In the genomic region with DNA sequence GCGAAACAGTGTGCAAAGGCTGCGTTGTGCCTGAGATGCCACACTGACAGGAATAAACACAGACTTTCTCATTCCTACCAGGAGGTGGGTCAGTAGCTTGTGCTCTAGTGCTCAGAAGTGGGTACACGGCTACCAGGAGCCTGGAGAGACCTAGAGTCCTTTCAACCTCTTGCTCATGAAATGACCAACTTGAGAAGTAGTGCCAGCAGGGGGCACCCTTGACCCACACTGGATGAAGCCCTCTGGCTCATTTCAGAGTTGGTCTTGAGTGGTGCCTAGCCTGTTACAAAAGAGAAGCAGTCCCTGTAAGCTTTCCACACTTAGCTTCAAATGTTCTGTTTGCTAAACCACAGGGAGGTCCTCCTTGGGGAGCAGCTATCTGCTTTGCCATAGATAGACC, we compare ENCODE assay signal across 8 mouse cellular contexts. TPM values are rescaled to one million over a fixed set of nuclear protein-coding genes. Genes with fewer than 3 reads are reported as not detected.
DNase-seq lines count a peak whose midpoint lies in the region; ATAC-seq and TF ChIP-seq lines count a peak whose summit lies in the region.

No protein-coding gene starts in this region.

- H3K4me3 ChIP-seq in MEL (ENCODE audit: control insufficient read depth in 1 of 2, insufficient read depth in 1 of 2, low read depth in 2 of 2, low read length in 2 of 2): no peak overlapping the region
- H3K4me3 ChIP-seq in forebrain, embryonic 16.5 days (replicated peaks; ENCODE audit: low read length): no peak overlapping the region
- H3K4me3 ChIP-seq in hindbrain, embryonic 10.5 days: no peak overlapping the region

- TF ChIP-seq POLR2A in MEL (IDR thresholded peaks at IDR 0.05; ENCODE audit: control insufficient read depth in 1 of 2, insufficient read depth in 1 of 2, low read depth in 1 of 2, low read length in 2 of 2, poor library complexity in 1 of 2): no peak

- peak; percentile 2 for DNase-seq in MEL (ENCODE audit: low read depth, low spot score)
- DNase-seq in brain, embryonic 18.5 days (ENCODE audit: low read depth, low spot score): peak; percentile 20
- peak; percentile 85 for DNase-seq in hindbrain, embryonic 10.5 days (ENCODE audit: low spot score)
- peak; percentile 72 for DNase-seq in layer of hippocampus, adult 9-10 months (ENCODE audit: low spot score)
- DNase-seq in lung, postnatal 25 days (ENCODE audit: low spot score): peak; percentile 66
- peak; percentile 73 to 87 for DNase-seq in right cerebral cortex, postnatal 10 days (ENCODE audit: low spot score in 2 of 2)

- no peaks in the 10 kb centered on the region for H3K4me1 ChIP-seq in MEL (ENCODE audit: control insufficient read depth in 1 of 2, insufficient read depth in 2 of 2, low read length in 2 of 2)
- H3K4me1 ChIP-seq in forebrain, embryonic 16.5 days (replicated peaks; ENCODE audit: control insufficient read depth, insufficient read depth, low read length): 0 out of 2 replicates have a peak, but pooled peaks cover 2% of the 10 kb centered on the region
- H3K4me1 ChIP-seq in hindbrain, embryonic 10.5 days (replicated peaks): peaks cover 18% of the 10 kb centered on the region

- no peak for TF ChIP-seq RAD21 in MEL (IDR thresholded peaks at IDR 0.05; ENCODE audit: low read depth, low read length)

- no peaks in the 10 kb centered on the region for H3K79me2 ChIP-seq in MEL (ENCODE audit: control insufficient read depth, insufficient read depth, low read length, poor library complexity)

- TF ChIP-seq CTCF in MEL (IDR thresholded peaks at IDR 0.05 in 2 of 3, conservative IDR thresholded peaks at IDR 0.05 in 1 of 3; ENCODE audit: control insufficient read depth in 1 of 3, insufficient read depth in 1 of 3, low read depth in 2 of 3, low read length in 3 of 3, poor library complexity in 1 of 3, severe bottlenecking in 1 of 3): peak in 1 of 3 experiments; percentile 11; a peak in 1 of 6 replicates

- no peak overlapping the region for H3K27ac ChIP-seq in MEL (ENCODE audit: control insufficient read depth, low read depth, low read length)
- H3K27ac ChIP-seq in forebrain, embryonic 16.5 days (ENCODE audit: low read length): no peak overlapping the region
- no peak overlapping the region for H3K27ac ChIP-seq in hindbrain, embryonic 10.5 days

- no peaks in the 10 kb centered on the region for H3K27me3 ChIP-seq in MEL (ENCODE audit: control insufficient read depth in 1 of 2, insufficient read depth in 2 of 2, low read length in 2 of 2)
- H3K27me3 ChIP-seq in forebrain, embryonic 16.5 days (replicated peaks; ENCODE audit: control insufficient read depth, insufficient read depth, low read length): no peaks in the 10 kb centered on the region
- peaks cover 17% of the 10 kb centered on the region; the same call in 1 of the 2 replicates for H3K27me3 ChIP-seq in hindbrain, embryonic 10.5 days (ENCODE audit: insufficient read depth, poor library complexity, severe bottlenecking)

- no peaks in the 10 kb centered on the region for H3K36me3 ChIP-seq in MEL (ENCODE audit: control insufficient read depth in 1 of 2, insufficient read depth in 2 of 2, low read length in 2 of 2)
- no peaks in the 10 kb centered on the region for H3K36me3 ChIP-seq in forebrain, embryonic 16.5 days (ENCODE audit: control insufficient read depth, insufficient read depth)
- no peaks in the 10 kb centered on the region for H3K36me3 ChIP-seq in hindbrain, embryonic 10.5 days

- H3K4me2 ChIP-seq in forebrain, embryonic 16.5 days (ENCODE audit: low read length): no peak overlapping the region

- no peak for TF ChIP-seq EP300 in MEL (IDR thresholded peaks at IDR 0.05; ENCODE audit: low read depth in 1 of 2, low read length in 2 of 2)

- WGBS in forebrain, embryonic 16.5 days: 56% methylated on average over 3 of the region's 3 CpGs
- 58% methylated on average over 3 of the region's 3 CpGs for WGBS in hindbrain, embryonic 10.5 days

- no peak overlapping the region for H3K9ac ChIP-seq in MEL (ENCODE audit: control insufficient read depth, low read depth, low read length, poor library complexity, severe bottlenecking)
- H3K9ac ChIP-seq in forebrain, embryonic 16.5 days (replicated peaks; ENCODE audit: low read depth, low read length): no peak overlapping the region

- ATAC-seq in forebrain, embryonic 16.5 days: 0 out of 2 replicates have a peak, but pooled peaks have one; percentile 59
- ATAC-seq in megakaryocyte, adult 5-6 weeks (ENCODE audit: poor library complexity, severe bottlenecking): no peak

- no peaks in the 10 kb centered on the region for H3K9me3 ChIP-seq in MEL (replicated peaks; ENCODE audit: insufficient read depth, low read length)
- no peaks in the 10 kb centered on the region for H3K9me3 ChIP-seq in forebrain, embryonic 16.5 days (ENCODE audit: control insufficient read depth, low read length)
- H3K9me3 ChIP-seq in hindbrain, embryonic 10.5 days: no peaks in the 10 kb centered on the region

TF ChIP-seq in MEL, 35 proteins besides CTCF, POLR2A, EP300 and RAD21:
- TF ChIP-seq E2F4 (IDR thresholded peaks at IDR 0.05; ENCODE audit: borderline replicate concordance, low read depth, low read length) (no peak), ELF1 (IDR thresholded peaks at IDR 0.05; ENCODE audit: low read depth, low read length) (no peak), TAL1 (IDR thresholded peaks at IDR 0.05; ENCODE audit: low read length) (no peak), MAX (IDR thresholded peaks at IDR 0.05; ENCODE audit: low read length) (no peak), CHD2 (IDR thresholded peaks at IDR 0.05; ENCODE audit: low read length) (no peak), GATA1 (IDR thresholded peaks at IDR 0.05; ENCODE audit: low read depth, low read length) (no peak), MAFK (IDR thresholded peaks at IDR 0.05; ENCODE audit: borderline replicate concordance, low read depth, low read length) (no peak), MYC (IDR thresholded peaks at IDR 0.05; ENCODE audit: low read depth, low read length) (no peak), BHLHE40 (IDR thresholded peaks at IDR 0.05; ENCODE audit: borderline replicate concordance, low read depth, low read length) (no peak), NRF1 (IDR thresholded peaks at IDR 0.05; ENCODE audit: insufficient read depth, low read depth, low read length, poor library complexity, severe bottlenecking) (no peak), POLR2AphosphoS2 (IDR thresholded peaks at IDR 0.05; ENCODE audit: low read length) (no peak), MAZ (IDR thresholded peaks at IDR 0.05; ENCODE audit: low read depth, low read length) (no peak), ZNF384 (IDR thresholded peaks at IDR 0.05; ENCODE audit: low read depth, low read length) (no peak), JUND (IDR thresholded peaks at IDR 0.05; ENCODE audit: low read depth, low read length) (no peak), MXI1 (IDR thresholded peaks at IDR 0.05; ENCODE audit: low read depth, low read length) (no peak), MYB (IDR thresholded peaks at IDR 0.05; ENCODE audit: low read depth, low read length) (no peak), RCOR1 (IDR thresholded peaks at IDR 0.05; ENCODE audit: low read depth, low read length) (no peak), USF1 (IDR thresholded peaks at IDR 0.05; ENCODE audit: low read depth, low read length) (no peak)

RNA-seq across cellular contexts. Expression of gene Dact2, which starts 28.5 kb away (rescaled TPM):
- total RNA-seq in MEL (2012; rRNA removed): not detected in 2 replicates
- not detected for polyA plus RNA-seq in MEL (2012; ENCODE audit: insufficient read depth in 1 of 2, insufficient read length in 2 of 2, low read depth in 1 of 2, low replicate concordance in 2 of 2, missing spikeins in 1 of 2)
- 1.1 and 1.3 TPM in 2 replicates for polyA plus RNA-seq in forebrain, embryonic 16.5 days (2015; fragmentation: Nextera tagmentation; extraction: Ambion mirVana)
- polyA plus RNA-seq in hindbrain, embryonic 10.5 days (2016; fragmentation: Nextera tagmentation; extraction: Ambion mirVana): 0.33 and 0.46 TPM in 2 replicates
- total RNA-seq in megakaryocyte, adult 5-6 weeks (2015): not detected in 2 replicates
- not detected in 2 replicates for total RNA-seq in megakaryocyte, adult 5-6 weeks (2017)

RNA-seq across cellular contexts. Expression of gene Smoc2, which starts 46.7 kb away (rescaled TPM):
- total RNA-seq in MEL (2012; rRNA removed): not detected in 2 replicates
- polyA plus RNA-seq in MEL (2012; ENCODE audit: insufficient read depth in 1 of 2, insufficient read length in 2 of 2, low read depth in 1 of 2, low replicate concordance in 2 of 2, missing spikeins in 1 of 2): not detected
- polyA plus RNA-seq in forebrain, embryonic 16.5 days (2015; fragmentation: Nextera tagmentation; extraction: Ambion mirVana): 3.6 and 4.7 TPM in 2 replicates
- polyA plus RNA-seq in hindbrain, embryonic 10.5 days (2016; fragmentation: Nextera tagmentation; extraction: Ambion mirVana): 3.6 and 7.9 TPM in 2 replicates
- 0.23 TPM in 1 of 2 replicates, not detected in the other for total RNA-seq in megakaryocyte, adult 5-6 weeks (2015)
- not detected in 2 replicates for total RNA-seq in megakaryocyte, adult 5-6 weeks (2017)

Comparison
In these comparisons a context has a peak if more than half of its experiments do, and no peak if none do; other contexts are left out.
1. DNase-seq: peak in every context shown above with its lines; median percentile 85 in hindbrain, embryonic 10.5 days; 80 in right cerebral cortex, postnatal 10 days; 72 in layer of hippocampus, adult 9-10 months; 66 in lung, postnatal 25 days; 20 in brain, embryonic 18.5 days; 2 in MEL.